Mouse (Mus musculus) liver, embryonic 14.5 days (tissue): ENCODE measurements around the gene Tomm20.

ENCODE experiments used
- CTCF ChIP-seq: IDR thresholded peaks from 2 replicates; pipeline ENCODE4 v1.5.1; 2016; ENCODE audit warnings: antibody characterized with exemption, low read depth, control low read depth
- EP300 ChIP-seq: IDR thresholded peaks from 2 replicates; pipeline ENCODE4 v1.6.1; 2016; ENCODE audit warnings: antibody characterized with exemption, low read depth

DNA sequence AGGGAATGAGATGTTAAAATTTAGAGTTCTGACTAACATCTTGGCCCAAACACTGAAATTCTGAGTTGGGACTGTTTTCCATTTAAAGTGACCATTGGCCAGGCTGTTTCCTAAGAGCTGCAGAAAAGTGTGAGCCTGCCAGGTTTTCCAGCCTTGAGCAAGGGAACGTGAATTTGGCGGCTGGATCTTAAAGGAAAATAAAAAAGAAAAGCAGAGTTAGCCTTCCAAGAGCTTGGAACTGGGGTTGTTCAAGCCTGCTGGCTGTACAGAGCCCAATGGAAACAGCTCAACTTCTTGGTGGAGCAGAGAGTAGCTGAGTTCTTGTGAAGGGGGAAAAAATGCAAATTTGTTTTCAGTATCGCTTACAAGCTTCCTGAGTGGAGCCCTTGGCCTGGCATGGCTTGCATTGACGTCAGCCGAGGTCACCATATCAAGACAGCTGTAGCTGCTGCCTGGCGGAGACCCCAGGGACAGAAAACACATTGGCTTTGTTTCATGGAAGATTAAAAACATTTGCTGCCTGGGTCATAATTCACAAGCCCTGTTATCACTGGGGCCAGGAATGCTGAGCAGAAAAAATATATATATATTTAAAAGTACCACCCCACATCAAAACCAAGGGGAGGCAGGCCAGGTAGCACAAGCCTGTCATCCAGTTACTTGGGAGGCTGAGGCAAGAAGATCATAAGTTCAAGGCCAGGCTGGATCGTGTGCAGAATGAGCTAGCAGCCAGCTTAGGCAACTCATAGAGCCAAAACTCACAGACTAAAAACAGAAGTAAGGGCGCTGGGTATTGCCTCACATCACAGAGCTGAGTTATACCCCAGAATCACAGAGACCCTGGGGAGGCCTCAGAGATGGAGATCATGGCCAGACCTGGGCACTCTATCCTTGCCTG, 58.7 kb downstream of the Tomm20 start:
- TF ChIP-seq CTCF (no peak), EP300 (no peak)
